Mouse (Mus musculus) heart, postnatal 25 days (tissue): ENCODE data around the gene Unc13d. TPM values are rescaled to one million over a fixed set of nuclear protein-coding genes. Genes with fewer than 3 reads are reported as not detected.

ENCODE experiments used
- total RNA-seq, 2 experiments: library from RNA; stranded (reverse); gene quantifications; 2 replicates each; pipeline ENCODE4 v1.2.3; 2021

Unc13d gene
- total RNA-seq, 2 experiments from 2014 or later = 0.75 to 1.0 TPM

Other genes starting within 250 kb of the Unc13d start
- under 1 TPM in 1 of 2 experiments, not detected in 1; 0.08 TPM for gene Myo15b, start 219.6 kb downstream of the Unc13d start, total RNA-seq
- 10 to 100 TPM; 19.7 to 20.2 TPM for gene Smim5, start 178.0 kb downstream of the Unc13d start, total RNA-seq
- under 1 TPM in 1 of 2 experiments, not detected in 1; 0.26 TPM for gene Smim6, start 165.9 kb downstream of the Unc13d start, total RNA-seq
- 10 to 100 TPM; 14.1 to 17.4 TPM for gene Sap30bp, start 144.7 kb downstream of the Unc13d start, total RNA-seq
- 1 to 10 TPM; 7.3 to 8.8 TPM for gene Recql5, start 144.5 kb downstream of the Unc13d start, total RNA-seq
- gene Itgb4, start 103.3 kb downstream of the Unc13d start, total RNA-seq = 1 to 10 TPM; 3.5 to 4.0 TPM
- gene Galk1, start 65.2 kb downstream of the Unc13d start, total RNA-seq = 10 to 100 TPM; 13.9 to 16.0 TPM
- 100 to 1,000 TPM; 128 to 130 TPM for gene H3f3b, start 50.0 kb downstream of the Unc13d start, total RNA-seq
- gene Unk, start 47.6 kb downstream of the Unc13d start, total RNA-seq = 1 to 10 TPM; 8.4 to 9.0 TPM
- gene Wbp2, start 9.0 kb upstream of the Unc13d start, total RNA-seq = 10 to 100 TPM; 80.1 to 92.2 TPM
- 10 to 100 TPM; 27.0 to 37.6 TPM for gene Trim47, start 49.2 kb upstream of the Unc13d start, total RNA-seq
- 1 to 10 TPM; 6.1 to 8.4 TPM for gene Trim65, start 53.2 kb upstream of the Unc13d start, total RNA-seq
- gene Mrpl38, start 60.9 kb upstream of the Unc13d start, total RNA-seq = 10 to 100 TPM; 62.5 to 66.0 TPM
- 10 to 100 TPM; 16.1 to 17.2 TPM for gene Fbf1, start 90.2 kb upstream of the Unc13d start, total RNA-seq
- 10 to 100 TPM; 15.5 to 19.3 TPM for gene Ten1, start 120.9 kb upstream of the Unc13d start, total RNA-seq
- 100 to 1,000 TPM; 123 to 137 TPM for gene Acox1, start 121.1 kb upstream of the Unc13d start, total RNA-seq
- gene Evpl, start 160.1 kb upstream of the Unc13d start, total RNA-seq = under 1 TPM; 0.75 to 0.98 TPM
- gene Srp68, start 196.3 kb upstream of the Unc13d start, total RNA-seq = 10 to 100 TPM; 61.9 to 62.9 TPM
- not detected for gene Galr2, start 203.0 kb upstream of the Unc13d start, total RNA-seq
- gene Exoc7, start 229.3 kb upstream of the Unc13d start, total RNA-seq = 10 to 100 TPM; 42.8 to 43.9 TPM